Mouse (Mus musculus): ENCODE data around the gene Themis2.

GRCm38 (mm10) chr4:132785228-132785627 lies 11.0 kb downstream of the Themis2 start:
- TF ChIP-seq POLR2A (IDR thresholded peaks at IDR 0.05; ENCODE audit: insufficient read depth, low read depth, low read length) (no peak), CTCF (IDR thresholded peaks at IDR 0.05; ENCODE audit: insufficient read depth, low read depth, low read length) (no peak)
